Mouse (Mus musculus): ENCODE results near the gene Kat5.

GRCm38 (mm10) chr19:5570353-5571246 is 39.4 kb downstream of the Kat5 start:
- TF ChIP-seq CTCF (IDR thresholded peaks at IDR 0.05; ENCODE audit: low read depth): no peak
- no peak for TF ChIP-seq EP300 (IDR thresholded peaks at IDR 0.05; ENCODE audit: low read depth)
